10 mouse cellular contexts compared by ENCODE assay signal in the genomic region with DNA sequence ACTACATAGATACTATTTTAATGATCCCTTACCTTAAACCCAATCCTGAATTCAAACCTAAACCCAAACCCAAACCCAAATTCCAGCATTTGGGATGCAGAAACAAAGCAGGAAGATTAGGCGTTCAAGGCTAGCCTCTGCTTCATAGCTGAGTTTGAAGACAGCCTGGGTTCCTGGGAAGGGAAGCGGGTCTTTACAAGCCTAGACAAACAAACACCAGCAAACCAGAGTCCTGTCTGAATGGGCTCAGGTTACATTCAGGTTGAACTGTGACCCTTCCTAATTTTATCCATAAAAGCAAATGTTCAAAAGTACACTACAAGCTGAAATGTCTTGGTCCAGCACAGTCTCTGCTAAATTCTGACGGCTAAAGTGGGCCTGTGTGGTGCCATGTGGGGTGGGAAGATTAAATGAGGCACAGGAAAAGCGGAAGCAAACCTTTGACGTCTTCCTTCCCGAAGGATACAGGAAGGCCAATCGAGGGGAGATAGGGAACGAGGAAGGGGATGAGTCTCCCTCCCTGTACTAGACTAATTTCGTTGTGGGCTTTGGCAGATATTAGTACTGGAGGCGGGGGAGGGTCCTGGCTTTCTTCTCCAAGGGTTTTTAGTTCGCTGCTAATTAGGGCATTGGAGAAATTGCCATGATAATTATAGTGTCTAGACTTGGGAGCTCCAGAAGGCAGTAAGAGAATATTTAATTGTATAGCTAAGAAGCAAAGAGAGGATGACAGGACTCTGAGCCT. TPM values are rescaled to one million over a fixed set of nuclear protein-coding genes. Genes with fewer than 3 reads are reported as not detected.
A peak's percentile ranks its signal among the peaks of the same experiment; 100 is the strongest.
DNase-seq lines count a peak whose midpoint lies in the region; ATAC-seq and TF ChIP-seq lines count a peak whose summit lies in the region.
"Had no signal": no experiment of that assay in that cellular context is flagged by ENCODE, and none has a peak within 500 bp of the region (broad histone marks: within the 10 kb centered on the region; RNA-seq: fewer than 3 reads in every experiment).

No protein-coding gene starts in this region.

- peaks cover 18% of the 10 kb centered on the region for H3K4me1 ChIP-seq in lung, embryonic 15.5 days
- no peaks in the 10 kb centered on the region; the same call in 1 of the 2 replicates for H3K4me1 ChIP-seq in forebrain, embryonic 11.5 days (replicated peaks; ENCODE audit: control insufficient read depth, insufficient read depth, low read length)
- peaks cover 7% of the 10 kb centered on the region; the same call in 1 of the 2 replicates for H3K4me1 ChIP-seq in liver, postnatal 0 days (ENCODE audit: insufficient read depth)
- no peaks in the 10 kb centered on the region for H3K4me1 ChIP-seq in cerebellum, adult 2 months (ENCODE audit: control insufficient read depth, insufficient read depth, low read length)

- no peaks in the 10 kb centered on the region for H3K36me3 ChIP-seq in lung, embryonic 15.5 days
- H3K36me3 ChIP-seq in forebrain, embryonic 11.5 days (ENCODE audit: control insufficient read depth, insufficient read depth, low read length): no peaks in the 10 kb centered on the region
- H3K36me3 ChIP-seq in liver, postnatal 0 days (replicated peaks; ENCODE audit: insufficient read depth, low read length): no peaks in the 10 kb centered on the region

- no peak for TF ChIP-seq EP300 in liver, postnatal 0 days (IDR thresholded peaks at IDR 0.05; ENCODE audit: low read depth)

- no peak overlapping the region for H3K4me3 ChIP-seq in lung, embryonic 15.5 days
- no peak overlapping the region for H3K4me3 ChIP-seq in forebrain, embryonic 11.5 days (ENCODE audit: low read depth, low read length)
- no peak overlapping the region for H3K4me3 ChIP-seq in liver, postnatal 0 days (ENCODE audit: low read depth, low read length)
- H3K4me3 ChIP-seq in cerebellum, adult 2 months (replicated peaks; ENCODE audit: insufficient read depth, low read depth, low read length): no peak overlapping the region

- TF ChIP-seq CTCF in liver, postnatal 0 days (IDR thresholded peaks at IDR 0.05; ENCODE audit: low read depth): no peak
- no peak for TF ChIP-seq CTCF in cerebellum, adult 2 months (IDR thresholded peaks at IDR 0.05; ENCODE audit: borderline replicate concordance, insufficient read depth, low read depth, low read length)

- intact Hi-C loops in heart, postnatal 14 days (cut with DNase I): no loop called here

- H3K27me3 ChIP-seq in lung, embryonic 15.5 days: no peaks in the 10 kb centered on the region
- no peaks in the 10 kb centered on the region for H3K27me3 ChIP-seq in forebrain, embryonic 11.5 days (ENCODE audit: control insufficient read depth, insufficient read depth, low read length)
- no peaks in the 10 kb centered on the region for H3K27me3 ChIP-seq in liver, postnatal 0 days (ENCODE audit: insufficient read depth, low read length)
- H3K27me3 ChIP-seq in cerebellum, adult 2 months (ENCODE audit: control insufficient read depth, insufficient read depth, low read length): no peaks in the 10 kb centered on the region

- no peak overlapping the region for H3K9ac ChIP-seq in lung, embryonic 15.5 days
- H3K9ac ChIP-seq in forebrain, embryonic 11.5 days (ENCODE audit: low read length): no peak overlapping the region
- no peak overlapping the region for H3K9ac ChIP-seq in liver, postnatal 0 days (replicated peaks)

- H3K9me3 ChIP-seq in lung, embryonic 15.5 days: no peaks in the 10 kb centered on the region
- H3K9me3 ChIP-seq in forebrain, embryonic 11.5 days (ENCODE audit: control insufficient read depth, low read length): no peaks in the 10 kb centered on the region
- no peaks in the 10 kb centered on the region for H3K9me3 ChIP-seq in liver, postnatal 0 days (ENCODE audit: low read length)

- ATAC-seq in lung, embryonic 15.5 days (ENCODE audit: borderline replicate concordance, extremely low read depth, low FRiP score, low TSS enrichment): no peak
- no peak for ATAC-seq in forebrain, embryonic 11.5 days (replicated peaks; ENCODE audit: low FRiP score)
- peak; percentile 29; the same call in 1 of the 2 replicates for ATAC-seq in liver, postnatal 0 days

- no peak for TF ChIP-seq POLR2A in cerebellum, adult 2 months (IDR thresholded peaks at IDR 0.05; ENCODE audit: borderline replicate concordance, insufficient read depth, low read length)

- peak; percentile 85 for DNase-seq in heart, adult 11 months
- no peak for DNase-seq in heart, postnatal 14 days
- no peak for DNase-seq in lung, postnatal 14 days
- DNase-seq in forebrain, embryonic 11.5 days (ENCODE audit: low spot score): no peak
- DNase-seq in liver, postnatal 0 days: no peak
- no peak for DNase-seq in cerebellum, adult 2 months
- no peak for DNase-seq in thymus, adult 18-20 months
- DNase-seq: cerebellum, postnatal 25 days; gastrocnemius, postnatal 10 days had no signal

- H3K27ac ChIP-seq in lung, embryonic 15.5 days: peak overlapping the region; percentile 78
- peak overlapping the region; percentile 21; the same call in 1 of the 2 replicates for H3K27ac ChIP-seq in forebrain, embryonic 11.5 days (ENCODE audit: low read depth, low read length)
- H3K27ac ChIP-seq in liver, postnatal 0 days (ENCODE audit: low read depth): peak overlapping the region; percentile 52; the same call in 1 of the 2 replicates
- no peak overlapping the region for H3K27ac ChIP-seq in cerebellum, adult 2 months (ENCODE audit: insufficient read depth, low read length)

- H3K4me2 ChIP-seq in lung, embryonic 15.5 days: no peak overlapping the region
- no peak overlapping the region for H3K4me2 ChIP-seq in forebrain, embryonic 11.5 days (ENCODE audit: low read depth, low read length, severe bottlenecking)
- H3K4me2 ChIP-seq in liver, postnatal 0 days (ENCODE audit: low read depth, low read length): no peak overlapping the region

- 44% methylated on average over 11 of the region's 11 CpGs for WGBS in lung, embryonic 15.5 days
- 66% methylated on average over 11 of the region's 11 CpGs for WGBS in forebrain, embryonic 11.5 days
- 41% methylated on average over 11 of the region's 11 CpGs for WGBS in liver, postnatal 0 days (ENCODE audit: insufficient replicate concordance)
- WGBS in cerebellum, adult 2 months: 76% methylated on average over 11 of the region's 11 CpGs

RNA-seq across cellular contexts. Expression of gene Zfp326, which starts 16.5 kb away (rescaled TPM):
- 10 to 100 TPM; 14.5 to 15.6 TPM for total RNA-seq in heart, postnatal 14 days (2021)
- polyA plus RNA-seq in lung, embryonic 15.5 days (2015; fragmentation: Nextera tagmentation; extraction: Ambion mirVana): 38.0 and 41.4 TPM in 2 replicates
- 49.1 and 52.6 TPM in 2 replicates for polyA plus RNA-seq in forebrain, embryonic 11.5 days (2014; fragmentation: Nextera tagmentation; extraction: Ambion mirVana)
- 8.9 and 9.0 TPM in 2 replicates for polyA plus RNA-seq in liver, postnatal 0 days (2015; fragmentation: Nextera tagmentation; extraction: Ambion mirVana)
- polyA plus RNA-seq in cerebellum, adult 2 months (2012; rRNA removed): 25.2 and 29.3 TPM in 2 replicates
